Mouse (Mus musculus): Measurements from ENCODE around the gene Gusb. TPM values are rescaled to one million over a fixed set of nuclear protein-coding genes. Genes with fewer than 3 reads are reported as not detected.

The Gusb gene
- polyA plus RNA-seq, 1 experiment, result 35.0 TPM

GRCm38 (mm10) chr5:130003229-130003628 lies 380 bp upstream of the Gusb start:
- no peak for TF ChIP-seq POLR2AphosphoS2 (IDR thresholded peaks at IDR 0.05; ENCODE audit: insufficient read length, low read depth)
- no peak for TF ChIP-seq TCF12 (IDR thresholded peaks at IDR 0.05; ENCODE audit: insufficient read depth, poor library complexity, severe bottlenecking)
- no peak for TF ChIP-seq POLR2A (IDR thresholded peaks at IDR 0.05; ENCODE audit: insufficient read length, low read depth)
- TF ChIP-seq MAX (IDR thresholded peaks at IDR 0.05; ENCODE audit: low read depth), result no peak
- TF ChIP-seq USF1 (IDR thresholded peaks at IDR 0.05; ENCODE audit: low read depth), result no peak
- no peak for TF ChIP-seq TCF3 (IDR thresholded peaks at IDR 0.05; ENCODE audit: insufficient read length, low read depth)
- TF ChIP-seq MYOG (IDR thresholded peaks at IDR 0.05; ENCODE audit: control insufficient read depth in 1 of 3, insufficient read depth in 1 of 3, insufficient read length in 2 of 3, low read depth in 2 of 3), result no peak
- TF ChIP-seq MYOD1 (IDR thresholded peaks at IDR 0.05; ENCODE audit: control insufficient read depth in 1 of 3, insufficient read length in 2 of 3, low read depth in 2 of 3), result no peak
- no peak for TF ChIP-seq REST (IDR thresholded peaks at IDR 0.05; ENCODE audit: insufficient read depth, insufficient read length)
- no peaks in the 10 kb centered on the region for H3K36me3 ChIP-seq (ENCODE audit: control insufficient read depth, insufficient read depth)
- H3K4me3 ChIP-seq, result peak overlapping the region; percentile 49
- H3K4me2 ChIP-seq (ENCODE audit: low read depth), result peak overlapping the region; percentile 74
- H3ac ChIP-seq (ENCODE audit: control insufficient read depth, insufficient read length), result peak overlapping the region; percentile 18
- H3K79me2 ChIP-seq (ENCODE audit: control insufficient read depth, insufficient read depth), result no peaks in the 10 kb centered on the region
- H3K27me3 ChIP-seq (ENCODE audit: control insufficient read depth, insufficient read depth, insufficient read length), result no peaks in the 10 kb centered on the region

DNA sequence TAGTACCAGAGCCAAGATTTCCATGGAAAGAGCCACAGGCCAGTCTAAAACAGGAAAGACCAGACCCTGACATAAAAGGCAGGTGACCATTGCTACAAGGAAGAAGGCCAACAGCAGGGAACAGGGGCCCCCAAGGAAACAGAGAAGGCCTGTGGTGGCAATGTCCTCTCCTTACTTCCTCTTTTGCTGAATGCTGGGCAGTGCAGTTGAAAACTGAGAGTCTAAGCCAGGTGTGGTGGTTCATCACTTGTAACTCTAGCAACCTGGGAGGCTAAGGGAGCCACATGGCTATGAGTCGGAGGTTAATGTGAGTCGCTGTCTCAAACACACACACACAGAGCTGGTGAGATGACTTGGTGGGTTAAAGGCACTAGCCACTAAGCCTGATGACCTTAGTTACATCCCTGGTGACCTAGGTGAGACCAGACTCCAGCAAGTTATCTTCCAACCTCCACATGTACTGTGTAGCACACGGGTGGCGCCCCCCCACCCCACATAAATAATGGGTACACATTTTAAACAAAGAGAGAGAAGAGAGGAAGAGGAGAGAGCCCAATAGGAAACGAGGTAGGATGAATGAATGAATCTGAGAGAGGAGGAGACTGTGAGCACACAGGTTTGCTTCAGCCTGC lies 1.4 kb downstream of the Gusb start:
- TF ChIP-seq USF1 (IDR thresholded peaks at IDR 0.05; ENCODE audit: low read depth) (no peak), CEBPB (IDR thresholded peaks at IDR 0.05; ENCODE audit: insufficient read depth, poor library complexity, severe bottlenecking) (no peak), REST (IDR thresholded peaks at IDR 0.05; ENCODE audit: insufficient read depth, insufficient read length) (no peak), POLR2AphosphoS2 (IDR thresholded peaks at IDR 0.05; ENCODE audit: insufficient read length, low read depth) (no peak), MYOG (IDR thresholded peaks at IDR 0.05; ENCODE audit: control insufficient read depth in 1 of 3, insufficient read depth in 1 of 3, insufficient read length in 2 of 3, low read depth in 2 of 3) (no peak), POLR2A (IDR thresholded peaks at IDR 0.05; ENCODE audit: insufficient read length, low read depth) (no peak), TCF12 (IDR thresholded peaks at IDR 0.05; ENCODE audit: insufficient read depth, poor library complexity, severe bottlenecking) (no peak), MYOD1 (IDR thresholded peaks at IDR 0.05; ENCODE audit: control insufficient read depth in 1 of 3, insufficient read length in 2 of 3, low read depth in 2 of 3) (no peak), MAX (IDR thresholded peaks at IDR 0.05; ENCODE audit: low read depth) (no peak), SRF (IDR thresholded peaks at IDR 0.05; ENCODE audit: control insufficient read depth, insufficient read length, low read depth) (no peak)
- no peaks in the 10 kb centered on the region for H3K27me3 ChIP-seq (ENCODE audit: control insufficient read depth, insufficient read depth, insufficient read length)
- H3K4me3 ChIP-seq, result peak overlapping the region; percentile 49
- no peaks in the 10 kb centered on the region for H3K79me2 ChIP-seq (ENCODE audit: control insufficient read depth, insufficient read depth)
- no peaks in the 10 kb centered on the region for H3K36me3 ChIP-seq (ENCODE audit: control insufficient read depth, insufficient read depth)
- H3ac ChIP-seq (ENCODE audit: control insufficient read depth, insufficient read length), result no peak overlapping the region
- peak overlapping the region; percentile 74 for H3K4me2 ChIP-seq (ENCODE audit: low read depth)

DNA sequence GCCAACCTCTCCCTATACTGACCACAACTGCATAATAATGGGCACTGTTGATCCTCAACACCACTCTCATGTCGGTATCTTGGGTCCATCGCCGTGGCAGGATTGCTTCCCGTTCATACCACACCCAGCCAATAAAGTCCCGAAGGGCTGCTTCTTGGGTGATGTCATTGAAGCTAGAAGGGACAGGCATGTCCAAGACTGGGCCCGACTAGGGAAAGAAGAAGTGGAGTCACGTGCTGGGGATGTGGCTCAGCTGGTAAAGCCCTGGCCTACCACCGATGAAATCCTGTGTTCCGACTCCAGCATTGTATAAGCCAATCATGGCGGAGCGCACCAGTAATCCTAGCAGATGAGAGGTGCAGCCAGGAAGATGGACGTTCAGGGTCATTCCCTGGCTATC lies 2.1 kb downstream of the Gusb start:
- Histone ChIP-seq H3ac (ENCODE audit: control insufficient read depth, insufficient read length) (no peak overlapping the region), H3K27me3 (ENCODE audit: control insufficient read depth, insufficient read depth, insufficient read length) (no peaks in the 10 kb centered on the region), H3K36me3 (ENCODE audit: control insufficient read depth, insufficient read depth) (no peaks in the 10 kb centered on the region), H3K4me2 (ENCODE audit: low read depth) (no peak overlapping the region), H3K79me2 (ENCODE audit: control insufficient read depth, insufficient read depth) (no peaks in the 10 kb centered on the region), H3K4me3 (no peak overlapping the region)
- TF ChIP-seq TCF12 (IDR thresholded peaks at IDR 0.05; ENCODE audit: insufficient read depth, poor library complexity, severe bottlenecking) (no peak), USF1 (IDR thresholded peaks at IDR 0.05; ENCODE audit: low read depth) (no peak), MYOD1 (IDR thresholded peaks at IDR 0.05; ENCODE audit: control insufficient read depth in 1 of 3, insufficient read length in 2 of 3, low read depth in 2 of 3) (no peak), POLR2AphosphoS2 (IDR thresholded peaks at IDR 0.05; ENCODE audit: insufficient read length, low read depth) (no peak), TCF3 (IDR thresholded peaks at IDR 0.05; ENCODE audit: insufficient read length, low read depth) (no peak), SRF (IDR thresholded peaks at IDR 0.05; ENCODE audit: control insufficient read depth, insufficient read length, low read depth) (no peak), POLR2A (IDR thresholded peaks at IDR 0.05; ENCODE audit: insufficient read length, low read depth) (no peak), E2F4 (IDR thresholded peaks at IDR 0.05; ENCODE audit: insufficient read depth) (no peak), MAX (IDR thresholded peaks at IDR 0.05; ENCODE audit: low read depth) (no peak), MYOG (IDR thresholded peaks at IDR 0.05; ENCODE audit: control insufficient read depth in 1 of 3, insufficient read depth in 1 of 3, insufficient read length in 2 of 3, low read depth in 2 of 3) (no peak), REST (IDR thresholded peaks at IDR 0.05; ENCODE audit: insufficient read depth, insufficient read length) (no peak), CEBPB (IDR thresholded peaks at IDR 0.05; ENCODE audit: insufficient read depth, poor library complexity, severe bottlenecking) (no peak)

- Histone ChIP-seq H3ac (ENCODE audit: control insufficient read depth, insufficient read length) (no peak overlapping the region), H3K36me3 (ENCODE audit: control insufficient read depth, insufficient read depth) (no peaks in the 10 kb centered on the region), H3K4me2 (ENCODE audit: low read depth) (no peak overlapping the region), H3K79me2 (ENCODE audit: control insufficient read depth, insufficient read depth) (no peaks in the 10 kb centered on the region), H3K4me3 (no peak overlapping the region), H3K27me3 (ENCODE audit: control insufficient read depth, insufficient read depth, insufficient read length) (no peaks in the 10 kb centered on the region)
- TF ChIP-seq MYOG (IDR thresholded peaks at IDR 0.05; ENCODE audit: control insufficient read depth in 1 of 3, insufficient read depth in 1 of 3, insufficient read length in 2 of 3, low read depth in 2 of 3), result peak in 1 of 3 experiments; percentile 22
- TF ChIP-seq USF1 (IDR thresholded peaks at IDR 0.05; ENCODE audit: low read depth), result no peak
- TF ChIP-seq MYOD1 (IDR thresholded peaks at IDR 0.05; ENCODE audit: control insufficient read depth in 1 of 3, insufficient read length in 2 of 3, low read depth in 2 of 3), result no peak
- TF ChIP-seq SRF (IDR thresholded peaks at IDR 0.05; ENCODE audit: control insufficient read depth, insufficient read length, low read depth), result no peak
- TF ChIP-seq E2F4 (IDR thresholded peaks at IDR 0.05; ENCODE audit: insufficient read depth), result no peak
- TF ChIP-seq REST (IDR thresholded peaks at IDR 0.05; ENCODE audit: insufficient read depth, insufficient read length), result no peak
- no peak for TF ChIP-seq MAX (IDR thresholded peaks at IDR 0.05; ENCODE audit: low read depth)
- TF ChIP-seq POLR2AphosphoS2 (IDR thresholded peaks at IDR 0.05; ENCODE audit: insufficient read length, low read depth), result no peak
Observed at GRCm38 (mm10) chr5:129999097-129999496, 3.8 kb downstream of the Gusb start.

Measured in myocyte (in vitro differentiated cells).